Mouse (Mus musculus): ENCODE measurements around the gene Mmp28.

Gene Mmp28

DNA sequence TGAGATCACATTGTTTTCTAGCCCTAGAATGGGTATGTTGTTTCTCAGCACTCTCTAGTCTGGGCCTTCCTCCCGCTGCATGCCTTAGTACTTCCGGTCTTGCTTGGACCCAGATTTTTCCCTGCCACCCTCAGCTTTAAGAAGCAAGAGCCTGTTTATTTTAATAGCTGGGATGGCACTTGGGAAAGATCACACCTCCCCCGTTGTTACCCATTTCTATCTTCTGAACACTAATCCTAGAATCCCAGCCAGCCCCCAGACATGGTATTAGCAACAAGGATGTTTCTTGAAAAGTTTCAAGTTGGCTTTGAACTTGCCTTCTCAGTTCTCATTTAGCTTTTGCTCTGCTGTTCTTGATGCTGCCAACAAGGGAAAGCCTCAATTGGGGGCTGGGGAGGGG is 56.5 kb downstream of the Mmp28 start:
- no peak for DNase-seq (ENCODE audit: low spot score)

DNA sequence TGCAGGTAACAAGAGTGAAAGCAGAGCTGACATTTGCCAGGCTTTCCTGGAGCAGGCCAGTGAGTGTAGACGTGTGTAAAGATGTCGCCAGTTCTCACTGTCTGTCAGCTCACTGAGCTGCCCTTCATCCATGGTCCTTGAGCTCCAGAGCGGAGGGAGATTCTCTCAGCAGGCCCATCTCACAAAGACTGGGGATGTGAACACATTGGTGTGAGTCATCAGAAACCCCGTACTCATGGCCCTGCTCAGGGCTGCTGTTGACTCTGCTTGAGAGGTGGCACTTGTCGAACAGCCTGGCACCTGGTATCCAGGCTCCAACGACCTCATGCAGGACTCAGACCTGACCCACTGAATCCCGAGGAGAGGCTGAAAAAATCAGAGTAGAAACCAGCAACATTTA is 59.1 kb downstream of the Mmp28 start:
- DNase-seq (ENCODE audit: low spot score): no peak

- no peak for DNase-seq (ENCODE audit: low spot score)
Measured at GRCm38 (mm10) chr11:83398724-83399123, 64.1 kb downstream of the Mmp28 start.

GRCm38 (mm10) chr11:83397626-83398025 is 65.2 kb downstream of the Mmp28 start:
- peak; percentile 42 for DNase-seq (ENCODE audit: low spot score)

DNA sequence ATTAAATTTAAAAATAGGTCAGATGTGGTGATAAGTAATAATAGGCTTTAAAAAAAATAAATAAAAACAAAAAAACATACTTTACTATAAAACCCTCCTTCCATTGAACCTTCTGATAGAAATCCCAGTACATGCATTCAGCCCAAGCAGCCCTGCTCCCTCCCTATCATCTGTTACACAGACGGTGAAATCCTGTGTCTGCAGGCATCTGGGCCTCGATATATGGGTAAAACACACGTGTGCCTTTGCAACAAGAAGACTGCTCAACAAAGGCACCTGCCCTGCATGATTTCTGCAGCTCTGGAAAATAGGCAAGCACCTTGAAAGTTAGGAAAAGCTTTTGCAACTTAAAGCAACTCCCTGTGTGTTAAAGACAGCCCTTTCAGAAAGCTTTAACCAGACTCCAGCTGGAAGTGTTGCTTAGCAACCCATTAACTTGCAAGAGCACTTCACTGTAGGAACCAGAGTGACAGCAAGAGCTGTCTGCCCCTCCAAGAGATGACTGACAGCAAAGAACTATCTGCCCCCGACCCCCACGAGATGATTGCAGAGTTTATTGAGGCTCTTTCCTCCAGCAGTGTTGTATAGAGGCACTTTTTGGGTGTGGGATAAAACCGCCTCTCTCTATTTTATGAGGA is 68.0 kb downstream of the Mmp28 start:
- no peak for DNase-seq (ENCODE audit: low spot score)

GRCm38 (mm10) chr11:83393062-83393461 is 69.8 kb downstream of the Mmp28 start:
- no peak for DNase-seq (ENCODE audit: low spot score)

Measured in lung, postnatal 25 days (tissue).